Mouse (Mus musculus): ENCODE data around the gene Fap. TPM values are rescaled to one million over a fixed set of nuclear protein-coding genes. Genes with fewer than 3 reads are reported as not detected.

Fap gene
- polyA plus RNA-seq, 1 experiment: not detected

- Histone ChIP-seq H3K36me3 (ENCODE audit: control insufficient read depth) (no peaks in the 10 kb centered on the region), H3K4me1 (ENCODE audit: control insufficient read depth) (no peaks in the 10 kb centered on the region), H3K9me3 (ENCODE audit: control insufficient read depth, low read length) (no peaks in the 10 kb centered on the region), H3K27me3 (ENCODE audit: control insufficient read depth) (no peaks in the 10 kb centered on the region), H3K4me3 (replicated peaks) (no peak overlapping the region)
- TF ChIP-seq TAL1 (IDR thresholded peaks at IDR 0.05; ENCODE audit: low read length): no peak
- no peak for TF ChIP-seq GATA1 (IDR thresholded peaks at IDR 0.05; ENCODE audit: low read length)
Measured at GRCm38 (mm10) chr2:62458070-62458469, 115.8 kb downstream of the Fap start.

GRCm38 (mm10) chr2:62454991-62455390 is 118.9 kb downstream of the Fap start:
- Histone ChIP-seq H3K4me1 (ENCODE audit: control insufficient read depth) (no peaks in the 10 kb centered on the region), H3K9me3 (ENCODE audit: control insufficient read depth, low read length) (no peaks in the 10 kb centered on the region), H3K27me3 (ENCODE audit: control insufficient read depth) (no peaks in the 10 kb centered on the region), H3K4me3 (replicated peaks) (no peak overlapping the region), H3K36me3 (ENCODE audit: control insufficient read depth) (no peaks in the 10 kb centered on the region)
- no peak for TF ChIP-seq TAL1 (IDR thresholded peaks at IDR 0.05; ENCODE audit: low read length)
- TF ChIP-seq GATA1 (IDR thresholded peaks at IDR 0.05; ENCODE audit: low read length): no peak

- Histone ChIP-seq H3K4me1 (ENCODE audit: control insufficient read depth) (no peaks in the 10 kb centered on the region), H3K27me3 (ENCODE audit: control insufficient read depth) (no peaks in the 10 kb centered on the region)
Measured at GRCm38 (mm10) chr2:62454033-62454432, 119.8 kb downstream of the Fap start.

More at GRCm38 (mm10) chr2:62454033-62454432, 119.8 kb downstream of the Fap start:
- TF ChIP-seq TAL1 (IDR thresholded peaks at IDR 0.05; ENCODE audit: low read length) (no peak), GATA1 (IDR thresholded peaks at IDR 0.05; ENCODE audit: low read length) (no peak)
- H3K9me3 ChIP-seq (ENCODE audit: control insufficient read depth, low read length): no peaks in the 10 kb centered on the region
- no peak overlapping the region for H3K4me3 ChIP-seq (replicated peaks)
- no peaks in the 10 kb centered on the region for H3K36me3 ChIP-seq (ENCODE audit: control insufficient read depth)

Other genes starting within 250 kb of the Fap start
- not detected in 2 replicates for gene Dpp4, start 161.8 kb downstream of the Fap start, polyA plus RNA-seq (2012)
- gene Gcg, start 90.4 kb downstream of the Fap start, polyA plus RNA-seq (2012): not detected in 2 replicates
- 0.08 TPM in 2 replicates for gene Ifih1, start 72.2 kb upstream of the Fap start, polyA plus RNA-seq (2012)
- gene Gca, start 90.2 kb upstream of the Fap start, polyA plus RNA-seq (2012): not detected in 2 replicates

Data from erythroblast, embryonic 14.5 days (primary cell).